Mouse (Mus musculus): ENCODE measurements around the gene Fancc. TPM values are rescaled to one million over a fixed set of nuclear protein-coding genes. Genes with fewer than 3 reads are reported as not detected.

The Fancc gene
- polyA plus RNA-seq, 1 experiment from 2014 or later = 26.7 TPM

DNA sequence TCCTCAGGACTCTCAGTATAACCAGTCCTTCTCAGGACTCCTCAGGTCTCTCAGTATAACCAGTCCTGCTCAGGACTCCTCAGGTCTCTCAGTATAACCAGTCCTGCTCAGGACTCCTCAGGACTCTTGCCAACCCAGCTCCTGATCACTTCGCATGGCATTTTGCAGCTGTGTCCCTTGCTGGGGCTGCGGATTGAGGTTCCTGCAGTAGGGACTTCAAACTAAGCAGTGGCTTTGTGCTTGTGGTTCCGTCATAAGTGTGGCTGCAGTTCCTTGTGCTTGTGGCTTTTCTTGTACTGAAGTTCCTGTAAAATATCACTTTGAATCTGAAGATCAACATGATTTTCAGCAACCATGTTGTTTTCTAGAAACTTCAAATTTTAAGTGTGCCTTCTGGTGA lies 212.3 kb downstream of the Fancc start:
- peaks cover 17% of the 10 kb centered on the region for H3K4me1 ChIP-seq
- H3K36me3 ChIP-seq = peaks cover 42% of the 10 kb centered on the region
- no peaks in the 10 kb centered on the region for H3K27me3 ChIP-seq (ENCODE audit: low read depth, poor library complexity, severe bottlenecking)
- no peak overlapping the region for H3K27ac ChIP-seq (replicated peaks)
- no peak overlapping the region for H3K4me3 ChIP-seq
- WGBS = 92% methylated on average over 3 of the region's 3 CpGs
- DNase-seq (ENCODE audit: low spot score) = no peak
- no peaks in the 10 kb centered on the region for H3K9me3 ChIP-seq (replicated peaks)

DNA sequence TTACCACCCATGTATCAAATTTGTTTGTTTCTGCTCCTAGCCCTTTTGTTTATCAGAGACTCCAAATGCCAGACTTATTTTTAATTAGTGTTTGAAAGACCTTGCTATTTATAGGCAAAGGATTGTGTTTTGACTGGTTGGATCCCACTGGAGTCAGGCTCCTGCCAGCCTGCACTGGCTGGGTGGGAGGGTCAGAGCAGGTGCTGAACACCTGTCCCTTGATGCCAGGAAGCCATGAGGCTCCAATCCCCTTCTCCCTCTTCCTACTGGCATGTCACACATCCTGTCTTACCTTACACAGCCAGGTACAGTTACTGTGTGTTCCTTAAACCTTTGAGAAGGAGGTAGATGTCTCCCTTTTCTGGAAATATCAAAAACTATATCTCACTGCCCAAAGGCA lies 213.8 kb downstream of the Fancc start:
- H3K36me3 ChIP-seq = peaks cover 37% of the 10 kb centered on the region
- no peak overlapping the region for H3K27ac ChIP-seq (replicated peaks)
- H3K9me3 ChIP-seq (replicated peaks) = no peaks in the 10 kb centered on the region
- H3K4me1 ChIP-seq = peaks cover 30% of the 10 kb centered on the region
- no peak for DNase-seq (ENCODE audit: low spot score)
- peaks cover 2% of the 10 kb centered on the region; the same call in 1 of the 2 replicates for H3K27me3 ChIP-seq (ENCODE audit: low read depth, poor library complexity, severe bottlenecking)
- H3K4me3 ChIP-seq = no peak overlapping the region

DNA sequence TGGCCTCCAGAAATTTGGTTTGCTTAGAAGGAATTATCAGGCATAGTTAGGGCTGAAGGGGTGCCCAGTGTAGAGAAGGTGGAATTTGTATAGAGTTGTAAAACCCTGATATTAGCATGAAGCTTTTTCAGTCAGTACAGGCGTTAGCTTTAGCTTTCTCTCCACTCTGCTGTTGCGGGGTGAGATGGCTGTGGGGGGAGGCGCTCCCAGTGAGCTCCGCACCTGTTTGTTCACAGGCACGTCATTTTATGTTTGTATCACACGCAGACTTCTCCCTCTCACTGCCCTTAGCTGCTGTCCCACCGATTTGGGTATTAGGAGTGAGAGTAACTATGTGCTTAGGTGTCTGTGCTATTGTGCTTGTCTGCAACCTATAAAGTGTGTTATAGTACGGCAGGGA lies 215.9 kb downstream of the Fancc start:
- Histone ChIP-seq H3K9me3 (replicated peaks) (no peaks in the 10 kb centered on the region), H3K27ac (replicated peaks) (0 out of 2 replicates have a peak overlapping the region, but pooled peaks have one; percentile 4), H3K4me1 (peaks cover 42% of the 10 kb centered on the region), H3K36me3 (peaks cover 20% of the 10 kb centered on the region), H3K27me3 (ENCODE audit: low read depth, poor library complexity, severe bottlenecking) (peaks cover 22% of the 10 kb centered on the region), H3K4me3 (no peak overlapping the region)
- 94% methylated on average over 8 of the region's 8 CpGs for WGBS
- DNase-seq (ENCODE audit: low spot score) = no peak

DNA sequence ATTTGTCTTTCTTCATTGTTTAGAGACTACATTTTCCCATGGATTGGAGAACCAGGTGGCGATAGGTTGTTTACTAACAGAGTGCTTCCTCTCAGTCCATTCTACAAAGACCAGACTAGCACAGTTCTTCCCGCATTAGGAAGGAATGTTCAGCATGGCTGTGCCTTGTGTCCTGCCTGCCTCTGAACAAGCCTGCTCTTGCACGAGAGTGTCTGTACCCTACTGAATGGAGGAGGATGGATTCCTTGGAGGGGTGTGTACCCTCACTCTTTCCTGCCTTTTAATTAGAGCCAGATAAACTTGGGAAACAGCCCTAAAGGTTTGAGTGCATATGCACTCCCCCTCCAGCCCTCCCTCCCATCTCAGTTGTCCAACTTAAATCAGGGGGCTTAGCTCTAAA lies 216.7 kb downstream of the Fancc start:
- DNase-seq (ENCODE audit: low spot score) = no peak
- WGBS = 49% methylated on average over 3 of the region's 3 CpGs
- Histone ChIP-seq H3K4me1 (peaks cover 42% of the 10 kb centered on the region), H3K27me3 (ENCODE audit: low read depth, poor library complexity, severe bottlenecking) (peaks cover 28% of the 10 kb centered on the region), H3K36me3 (peaks cover 13% of the 10 kb centered on the region), H3K4me3 (no peak overlapping the region), H3K9me3 (replicated peaks) (no peaks in the 10 kb centered on the region), H3K27ac (replicated peaks) (0 out of 2 replicates have a peak overlapping the region, but pooled peaks have one; percentile 4)

DNA sequence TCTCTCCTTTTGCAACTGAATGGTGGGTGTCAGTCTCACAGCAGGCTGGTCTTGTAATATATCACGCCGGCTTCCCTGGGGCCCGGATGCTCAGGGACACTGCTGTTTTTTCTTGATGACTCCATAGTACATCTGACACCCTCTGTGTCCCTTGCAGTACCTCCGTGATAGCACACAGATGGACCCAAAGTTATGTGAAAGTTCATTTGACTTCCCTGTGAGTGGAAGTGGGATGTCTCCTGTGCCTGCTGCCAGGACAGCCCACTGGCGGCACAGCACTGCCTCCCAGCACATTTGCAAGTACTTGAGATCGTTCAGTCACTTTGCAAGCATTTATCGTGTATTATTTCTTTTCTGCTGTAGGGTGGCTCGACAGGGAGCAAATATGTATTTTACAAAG lies 217.3 kb downstream of the Fancc start:
- 72% methylated on average over 8 of the region's 8 CpGs for WGBS
- peaks cover 34% of the 10 kb centered on the region for H3K27me3 ChIP-seq (ENCODE audit: low read depth, poor library complexity, severe bottlenecking)
- peaks cover 42% of the 10 kb centered on the region for H3K4me1 ChIP-seq
- H3K4me3 ChIP-seq = peak overlapping the region; percentile 23
- no peak for DNase-seq (ENCODE audit: low spot score)
- H3K9me3 ChIP-seq (replicated peaks) = no peaks in the 10 kb centered on the region
- peaks cover 9% of the 10 kb centered on the region for H3K36me3 ChIP-seq
- peak overlapping the region; percentile 74; the same call in 1 of the 2 replicates for H3K27ac ChIP-seq (replicated peaks)

DNA sequence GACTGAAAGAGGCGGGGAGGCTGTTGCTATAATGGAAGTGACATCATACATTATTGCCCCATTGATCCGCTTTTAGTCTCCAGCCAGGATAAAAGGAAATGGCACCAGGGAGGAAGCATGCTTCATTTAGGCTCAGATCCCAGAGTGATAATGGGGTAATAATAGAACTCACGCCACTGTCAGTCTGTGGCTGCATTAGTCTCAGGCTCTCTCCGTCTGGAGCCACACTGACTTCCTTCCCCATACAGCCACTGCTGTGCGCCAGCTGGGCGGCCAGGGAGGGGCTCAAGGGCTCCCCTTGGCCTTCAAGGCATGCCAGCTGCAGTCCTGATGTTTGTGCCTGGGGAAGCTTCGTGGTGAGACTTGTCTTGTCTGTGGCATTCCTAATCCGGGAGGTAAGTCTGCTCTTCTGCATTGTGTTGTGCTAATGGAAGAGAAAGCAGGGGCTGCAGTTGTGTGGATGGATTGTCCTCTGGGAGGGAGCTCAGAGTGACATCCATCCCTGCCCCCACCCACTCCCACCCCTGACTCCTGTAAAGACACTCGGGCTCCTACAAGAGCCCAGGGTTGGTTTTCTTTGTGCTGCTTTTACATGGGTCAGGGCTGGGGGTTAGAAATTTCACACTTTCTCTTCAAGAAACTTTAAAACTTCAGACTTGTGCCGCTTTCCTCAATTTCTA lies 218.1 kb downstream of the Fancc start:
- H3K27me3 ChIP-seq (ENCODE audit: low read depth, poor library complexity, severe bottlenecking) = peaks cover 42% of the 10 kb centered on the region
- H3K4me3 ChIP-seq = peak overlapping the region; percentile 32
- peak overlapping the region; percentile 74 for H3K27ac ChIP-seq (replicated peaks)
- WGBS = 14% methylated on average over 10 of the region's 10 CpGs
- DNase-seq (ENCODE audit: low spot score) = peak; percentile 65
- no peaks in the 10 kb centered on the region for H3K9me3 ChIP-seq (replicated peaks)
- peaks cover 44% of the 10 kb centered on the region for H3K4me1 ChIP-seq
- peaks cover 9% of the 10 kb centered on the region for H3K36me3 ChIP-seq

DNA sequence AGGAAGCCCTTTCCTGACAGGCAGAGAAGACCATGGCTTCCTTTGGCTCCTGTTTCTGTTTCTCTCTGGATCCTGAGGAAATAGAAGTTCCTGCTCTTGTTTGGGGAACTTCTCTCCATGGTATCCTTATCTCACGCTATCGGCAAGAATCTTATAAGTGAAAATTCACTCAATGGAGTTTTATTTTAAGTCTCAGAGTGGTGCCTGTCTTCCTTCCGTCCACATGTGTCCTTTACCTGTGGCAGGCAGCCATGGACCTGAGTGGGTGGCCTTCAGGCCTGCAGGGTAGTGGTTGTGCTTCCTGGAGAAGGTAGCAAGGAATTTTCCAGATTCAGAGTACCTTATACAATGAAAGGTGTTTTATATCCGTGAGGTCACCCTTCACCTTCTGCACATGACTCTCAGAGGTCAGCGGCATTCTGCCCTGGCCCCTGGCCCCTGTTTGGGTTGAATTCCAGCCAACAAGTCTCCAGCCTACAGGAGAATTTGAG lies 218.9 kb downstream of the Fancc start:
- 66% methylated on average over 5 of the region's 5 CpGs for WGBS
- DNase-seq (ENCODE audit: low spot score) = no peak
- no peaks in the 10 kb centered on the region for H3K9me3 ChIP-seq (replicated peaks)
- peaks cover 45% of the 10 kb centered on the region for H3K27me3 ChIP-seq (ENCODE audit: low read depth, poor library complexity, severe bottlenecking)
- no peak overlapping the region for H3K4me3 ChIP-seq
- H3K27ac ChIP-seq (replicated peaks) = peak overlapping the region; percentile 74
- H3K4me1 ChIP-seq = peaks cover 47% of the 10 kb centered on the region
- peaks cover 5% of the 10 kb centered on the region for H3K36me3 ChIP-seq

DNA sequence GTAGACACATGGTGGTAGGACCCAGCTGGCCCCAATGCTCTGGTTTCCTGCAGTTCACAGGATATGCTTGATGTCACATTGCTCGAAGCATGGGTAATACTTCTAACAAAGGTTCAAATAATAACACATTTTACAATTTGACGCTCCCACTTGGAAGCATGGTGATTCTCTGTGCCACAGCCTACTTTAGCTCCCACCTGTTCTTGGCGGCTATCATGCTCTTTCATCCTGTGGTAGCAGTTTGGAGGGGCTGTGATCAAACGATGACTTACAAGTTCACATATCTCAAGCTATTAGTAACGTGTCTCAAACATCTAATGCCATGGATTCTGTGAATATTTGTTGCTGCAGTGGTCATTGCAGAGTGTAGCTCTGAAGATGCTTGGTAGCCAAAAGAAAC lies 219.8 kb downstream of the Fancc start:
- H3K27me3 ChIP-seq (ENCODE audit: low read depth, poor library complexity, severe bottlenecking) = peaks cover 46% of the 10 kb centered on the region
- peaks cover 4% of the 10 kb centered on the region for H3K36me3 ChIP-seq
- peaks cover 56% of the 10 kb centered on the region for H3K4me1 ChIP-seq
- H3K9me3 ChIP-seq (replicated peaks) = no peaks in the 10 kb centered on the region
- H3K4me3 ChIP-seq = no peak overlapping the region
- H3K27ac ChIP-seq (replicated peaks) = no peak overlapping the region
- DNase-seq (ENCODE audit: low spot score) = no peak
- WGBS = 82% methylated on average over 5 of the region's 5 CpGs

DNA sequence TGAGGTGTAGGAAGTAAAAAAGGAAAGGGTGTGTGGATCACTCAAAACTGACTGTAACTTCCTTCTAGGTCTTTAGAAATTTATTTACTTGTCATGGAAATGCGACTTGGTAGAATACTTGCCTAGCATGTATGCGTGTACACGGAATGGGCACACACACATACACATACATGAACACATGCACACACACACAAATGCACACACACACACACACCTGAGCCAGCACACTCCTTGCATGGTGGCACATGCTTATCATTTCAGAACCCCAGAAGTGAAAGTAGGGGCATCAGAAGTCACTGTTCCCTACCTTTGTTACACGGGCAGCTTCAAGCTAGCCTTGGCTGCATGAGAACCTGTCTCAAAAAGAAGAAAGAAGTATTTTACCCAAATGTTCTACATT lies 220.7 kb downstream of the Fancc start:
- Histone ChIP-seq H3K36me3 (no peaks in the 10 kb centered on the region), H3K4me3 (no peak overlapping the region), H3K4me1 (peaks cover 64% of the 10 kb centered on the region), H3K9me3 (replicated peaks) (no peaks in the 10 kb centered on the region), H3K27me3 (ENCODE audit: low read depth, poor library complexity, severe bottlenecking) (peaks cover 55% of the 10 kb centered on the region), H3K27ac (replicated peaks) (no peak overlapping the region)
- WGBS = 97% methylated on average over 4 of the region's 4 CpGs
- DNase-seq (ENCODE audit: low spot score) = no peak

DNA sequence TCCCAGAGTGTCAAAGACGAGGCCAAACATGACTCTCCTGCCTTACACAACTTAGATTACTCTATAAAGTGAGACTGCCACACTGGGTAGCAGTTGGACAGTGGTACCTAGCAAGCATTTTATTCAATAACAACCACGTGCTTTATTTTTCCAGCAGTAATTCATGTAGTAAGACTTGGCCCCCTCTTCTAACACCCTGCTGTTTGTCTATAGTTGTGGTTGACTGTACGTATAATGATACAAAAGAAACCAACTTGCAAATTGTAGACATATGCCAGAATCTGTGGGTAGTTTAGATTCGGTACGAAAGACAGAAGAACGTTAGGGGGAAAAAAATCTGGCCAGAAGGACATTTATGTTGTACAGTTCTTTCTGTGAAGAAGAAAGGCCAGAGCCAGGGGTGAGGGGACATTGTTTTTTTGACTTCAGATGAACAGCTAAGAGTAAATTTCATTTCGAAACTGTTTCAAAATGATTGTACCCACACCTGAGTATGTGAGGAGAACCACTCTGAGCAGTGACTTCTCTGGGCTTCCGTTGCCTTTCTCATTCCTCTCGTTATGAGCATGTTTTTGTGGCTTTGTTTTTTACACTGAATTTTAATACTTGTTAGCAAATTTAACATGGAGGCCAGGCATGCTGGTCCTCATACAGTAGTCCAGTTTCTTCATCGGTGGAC lies 222.5 kb downstream of the Fancc start:
- Histone ChIP-seq H3K27ac (replicated peaks) (no peak overlapping the region), H3K27me3 (ENCODE audit: low read depth, poor library complexity, severe bottlenecking) (peaks cover 73% of the 10 kb centered on the region), H3K4me1 (peaks cover 48% of the 10 kb centered on the region), H3K36me3 (no peaks in the 10 kb centered on the region), H3K9me3 (replicated peaks) (no peaks in the 10 kb centered on the region), H3K4me3 (no peak overlapping the region; the same call in 1 of the 2 replicates)
- DNase-seq (ENCODE audit: low spot score) = no peak
- 90% methylated on average over 10 of the region's 10 CpGs for WGBS

DNA sequence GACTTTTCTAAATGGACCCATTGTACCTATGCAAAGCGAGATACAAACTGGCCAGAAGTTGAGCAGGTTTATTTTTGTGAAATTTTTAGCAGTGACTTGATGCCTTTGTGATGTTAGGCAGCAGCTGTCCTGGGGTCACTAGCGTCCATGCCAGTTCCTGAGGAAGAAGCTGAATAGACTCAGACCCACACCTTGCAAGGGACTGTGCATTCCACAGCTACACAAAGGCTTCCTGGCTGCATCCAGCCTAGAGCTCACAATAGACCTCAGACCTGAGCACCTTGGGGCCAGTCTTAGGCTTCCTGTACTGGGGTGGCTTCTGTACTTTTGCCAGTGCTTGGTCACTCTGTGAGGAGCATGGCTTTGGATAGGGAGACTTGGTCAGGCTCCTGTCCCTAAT lies 223.2 kb downstream of the Fancc start:
- no peaks in the 10 kb centered on the region for H3K36me3 ChIP-seq
- peak overlapping the region; percentile 32 for H3K4me3 ChIP-seq
- no peak overlapping the region; the same call in 1 of the 2 replicates for H3K27ac ChIP-seq (replicated peaks)
- H3K9me3 ChIP-seq (replicated peaks) = no peaks in the 10 kb centered on the region
- DNase-seq (ENCODE audit: low spot score) = no peak
- peaks cover 80% of the 10 kb centered on the region for H3K27me3 ChIP-seq (ENCODE audit: low read depth, poor library complexity, severe bottlenecking)
- H3K4me1 ChIP-seq = peaks cover 40% of the 10 kb centered on the region
- WGBS = 30% methylated on average over 2 of the region's 2 CpGs

DNA sequence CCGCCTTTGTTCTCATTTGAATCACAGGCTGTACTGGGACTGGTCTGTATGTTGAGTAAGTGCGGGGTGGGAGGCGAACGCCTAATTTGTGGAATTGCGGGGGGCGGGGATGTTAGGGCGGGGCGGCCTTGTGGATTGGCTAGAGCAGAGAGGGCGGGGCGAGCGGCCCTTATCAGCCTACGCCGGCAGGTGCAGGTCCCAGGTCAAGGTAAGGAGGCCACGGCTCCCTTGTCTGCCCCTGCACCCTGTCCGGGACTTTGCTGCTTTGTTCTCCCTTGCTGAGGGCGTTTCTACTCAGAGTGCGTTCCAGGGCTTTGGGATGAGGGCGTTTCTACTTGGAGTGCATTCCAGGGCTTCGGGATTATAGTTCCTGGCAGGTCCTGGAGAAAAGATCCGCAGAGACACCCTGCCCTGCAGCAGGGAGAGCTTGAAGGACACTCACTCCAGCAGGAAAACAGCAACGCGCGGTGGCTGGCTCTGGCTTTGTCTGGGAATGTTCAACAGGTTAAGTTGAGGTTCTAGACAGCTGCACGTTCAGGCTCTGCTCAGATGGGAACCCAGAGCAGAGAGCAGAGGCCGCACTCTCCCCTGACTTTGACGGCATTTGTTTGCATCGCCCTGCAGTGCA lies 224.4 kb downstream of the Fancc start:
- Histone ChIP-seq H3K4me1 (peaks cover 29% of the 10 kb centered on the region), H3K27me3 (ENCODE audit: low read depth, poor library complexity, severe bottlenecking) (peaks cover 78% of the 10 kb centered on the region)
- WGBS = under 1% methylated on average over 27 of the region's 27 CpGs

More for the DNA sequence above, 224.4 kb downstream of the Fancc start:
- peak; percentile 77 for DNase-seq (ENCODE audit: low spot score)
- Histone ChIP-seq H3K4me3 (peak overlapping the region; percentile 59), H3K36me3 (no peaks in the 10 kb centered on the region), H3K9me3 (replicated peaks) (no peaks in the 10 kb centered on the region), H3K27ac (replicated peaks) (peak overlapping the region; percentile 78)

Data from midbrain, embryonic 10.5 days (tissue).